Mouse (Mus musculus) embryonic facial prominence, embryonic 10.5 days (tissue): Measurements from ENCODE around the gene Vwc2. TPM values are rescaled to one million over a fixed set of nuclear protein-coding genes. Genes with fewer than 3 reads are reported as not detected.

Source experiments
- DNase-seq: peaks from one replicate; pipeline ENCODE4 v3.0.0-alpha.2; 2017; ENCODE audit warnings: low spot score
- H3K27ac ChIP-seq: fragments of 300-500 bp; sonication (generic); replicated peaks from 2 replicates; pipeline ENCODE4 v1.5.1; 2016; ENCODE audit warnings: mild to moderate bottlenecking
- H3K27me3 ChIP-seq: fragments of 300-500 bp; sonication (generic); replicated peaks from 2 replicates; pipeline ENCODE4 v1.6.1; 2016; ENCODE audit warnings: low read depth, mild to moderate bottlenecking; ENCODE audit not compliant: poor library complexity, severe bottlenecking
- H3K36me3 ChIP-seq: fragments of 300-500 bp; sonication (generic); replicated peaks from 2 replicates; pipeline ENCODE4 v1.6.1; 2016; ENCODE audit warnings: mild to moderate bottlenecking, moderate library complexity
- H3K4me1 ChIP-seq: fragments of 300-500 bp; sonication (generic); 2 replicates; pipeline ENCODE4 v1.6.1; 2016
- H3K4me3 ChIP-seq: fragments of 300-500 bp; sonication (generic); 2 replicates; pipeline ENCODE4 v1.5.1; 2016; ENCODE audit warnings: mild to moderate bottlenecking, moderate library complexity
- H3K9me3 ChIP-seq: fragments of 300-500 bp; sonication (generic); 2 replicates; pipeline ENCODE4 v1.6.1; 2016; ENCODE audit warnings: mild to moderate bottlenecking
- WGBS: fragments of 180-500 bp; shearing (Covaris S2); methylation state at CpG from one replicate; pipeline ENCODE4 v1.1.7; 2016; 5-methylcytosine and 5-hydroxymethylcytosine counted together
- polyA plus RNA-seq: library from polyadenylated mRNA; unstranded; fragments of >200 nt; fragmentation: Nextera tagmentation; extraction: Ambion mirVana; gene quantifications from 2 replicates; pipeline ENCODE4 v1.2.1, GENCODE M21; 2016

Gene Vwc2
- polyA plus RNA-seq, 1 experiment from 2014 or later: 1.7 TPM

DNA sequence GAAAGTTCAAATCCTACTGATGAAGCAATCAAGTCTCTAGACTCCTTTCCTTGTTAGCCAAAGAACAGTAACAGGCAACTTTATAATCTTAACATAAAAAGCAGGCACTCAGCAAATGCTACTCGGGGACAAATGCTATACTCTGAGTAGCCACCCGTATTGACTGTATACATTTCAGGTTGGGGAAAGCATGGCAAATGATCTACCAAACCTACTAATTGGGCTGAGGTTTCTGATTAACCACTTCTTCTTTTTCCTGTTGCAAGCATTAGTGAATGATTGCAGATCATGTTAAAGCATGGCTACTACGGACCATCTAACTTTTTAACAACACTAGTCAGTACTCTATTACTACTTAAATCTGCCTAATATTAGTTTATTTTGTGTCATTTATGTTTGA lies 169.5 kb downstream of the Vwc2 start:
- 90% methylated on average over 3 of the region's 3 CpGs for WGBS
- no peaks in the 10 kb centered on the region for H3K4me1 ChIP-seq
- H3K9me3 ChIP-seq: no peaks in the 10 kb centered on the region
- no peak overlapping the region for H3K4me3 ChIP-seq
- H3K27me3 ChIP-seq: no peaks in the 10 kb centered on the region
- no peak overlapping the region for H3K27ac ChIP-seq
- H3K36me3 ChIP-seq: no peaks in the 10 kb centered on the region
- DNase-seq: no peak
